Mouse (Mus musculus) neural tube, embryonic 12.5 days (tissue): Measurements from ENCODE around the gene Tnfsf14. TPM values are rescaled to one million over a fixed set of nuclear protein-coding genes. Genes with fewer than 3 reads are reported as not detected.

ENCODE experiments used
- ATAC-seq: fragments of 200-750 bp; cut with Nextera tagmentation; 2 replicates; pipeline ENCODE4 v1.8.0; 2017; ENCODE audit warnings: low read depth, mild to moderate bottlenecking, moderate TSS enrichment, moderate library complexity; ENCODE audit not compliant: low FRiP score
- H3K27ac ChIP-seq: fragments of 300-500 bp; sonication (generic); 2 replicates; pipeline ENCODE4 v1.5.1; 2016
- H3K27me3 ChIP-seq: fragments of 300-500 bp; sonication (generic); replicated peaks from 2 replicates; pipeline ENCODE4 v1.6.1; 2016; ENCODE audit warnings: mild to moderate bottlenecking
- H3K36me3 ChIP-seq: fragments of 300-500 bp; sonication (generic); 2 replicates; pipeline ENCODE4 v1.6.1; 2016; ENCODE audit warnings: mild to moderate bottlenecking
- H3K4me1 ChIP-seq: fragments of 300-500 bp; sonication (generic); 2 replicates; pipeline ENCODE4 v1.6.1; 2016
- H3K4me2 ChIP-seq: fragments of 300-500 bp; sonication (generic); replicated peaks from 2 replicates; pipeline ENCODE4 v1.6.1; 2016; ENCODE audit warnings: mild to moderate bottlenecking
- H3K4me3 ChIP-seq: fragments of 300-500 bp; sonication (generic); 2 replicates; pipeline ENCODE4 v1.5.1; 2016
- H3K9ac ChIP-seq: fragments of 300-500 bp; sonication (generic); 2 replicates; pipeline ENCODE4 v1.6.1; 2016; ENCODE audit warnings: mild to moderate bottlenecking
- H3K9me3 ChIP-seq: fragments of 300-500 bp; sonication (generic); 2 replicates; pipeline ENCODE4 v1.6.1; 2016; ENCODE audit warnings: mild to moderate bottlenecking
- WGBS: fragments of 180-500 bp; shearing (Covaris S2); methylation state at CpG from one replicate; pipeline ENCODE4 v1.1.7; 2016; 5-methylcytosine and 5-hydroxymethylcytosine counted together
- microRNA-seq: library from miRNA; unstranded; fragments of <30 nt; microRNA quantifications from one replicate; pipeline ENCODE4, GENCODE M21; 2017
- polyA plus RNA-seq: library from polyadenylated mRNA; unstranded; fragments of >200 nt; fragmentation: Nextera tagmentation; extraction: Ambion mirVana; gene quantifications from 2 replicates; pipeline ENCODE4 v1.2.1, GENCODE M21; 2016

Gene Tnfsf14
- polyA plus RNA-seq, 1 experiment from 2014 or later = 0.10 TPM

GRCm38 (mm10) chr17:57148994-57149803, 44.8 kb downstream of the Tnfsf14 start, which contains the start of gene Cd70:
Gene Cd70, minus strand, starts transcription at chr17:57149777.
- peaks cover 32% of the 10 kb centered on the region; the same call in 1 of the 2 replicates for H3K27me3 ChIP-seq
- ATAC-seq = no peak; the same call in 1 of the 2 replicates
- peak within 1 kb of the TSS; percentile 63 for H3K4me2 ChIP-seq
- 0 out of 2 replicates have a peak within 1 kb of the TSS, but pooled peaks have one; percentile 29 for H3K9ac ChIP-seq
- peaks cover 5% of the 10 kb centered on the region for H3K4me1 ChIP-seq
- H3K9me3 ChIP-seq = no peaks in the 10 kb centered on the region
- H3K36me3 ChIP-seq = no peaks in the 10 kb centered on the region
- 3% methylated on average over 39 of the region's 39 CpGs for WGBS
- no peak within 1 kb of the TSS for H3K27ac ChIP-seq
- peak within 1 kb of the TSS; percentile 27 for H3K4me3 ChIP-seq

- WGBS = 60% methylated on average over 4 of the region's 4 CpGs
- no peaks in the 10 kb centered on the region for H3K9me3 ChIP-seq
- H3K36me3 ChIP-seq = no peaks in the 10 kb centered on the region
- peaks cover 5% of the 10 kb centered on the region for H3K4me1 ChIP-seq
- no peak for ATAC-seq
- H3K4me2 ChIP-seq = no peak overlapping the region
- peaks cover 32% of the 10 kb centered on the region; the same call in 1 of the 2 replicates for H3K27me3 ChIP-seq
- no peak overlapping the region for H3K27ac ChIP-seq
- H3K9ac ChIP-seq = no peak overlapping the region
- H3K4me3 ChIP-seq = no peak overlapping the region
Measured at GRCm38 (mm10) chr17:57148343-57148742, 45.6 kb downstream of the Tnfsf14 start.

- Histone ChIP-seq H3K27ac (no peak overlapping the region), H3K36me3 (no peaks in the 10 kb centered on the region), H3K9ac (no peak overlapping the region), H3K4me3 (no peak overlapping the region), H3K4me1 (peaks cover 5% of the 10 kb centered on the region), H3K9me3 (no peaks in the 10 kb centered on the region), H3K4me2 (no peak overlapping the region), H3K27me3 (peaks cover 25% of the 10 kb centered on the region; the same call in 1 of the 2 replicates)
- no peak for ATAC-seq
- 72% methylated on average over 1 of the region's 1 CpGs for WGBS
Measured at GRCm38 (mm10) chr17:57145115-57145514, 48.9 kb downstream of the Tnfsf14 start.

- H3K27me3 ChIP-seq = peaks cover 10% of the 10 kb centered on the region; the same call in 1 of the 2 replicates
- no peak overlapping the region for H3K4me2 ChIP-seq
- no peak overlapping the region for H3K4me3 ChIP-seq
- no peak for ATAC-seq
- WGBS = 88% methylated on average over 3 of the region's 3 CpGs
- H3K9ac ChIP-seq = no peak overlapping the region
- no peaks in the 10 kb centered on the region for H3K4me1 ChIP-seq
- no peaks in the 10 kb centered on the region for H3K36me3 ChIP-seq
- no peaks in the 10 kb centered on the region for H3K9me3 ChIP-seq
- H3K27ac ChIP-seq = no peak overlapping the region
Measured at GRCm38 (mm10) chr17:57143704-57144103, 50.3 kb downstream of the Tnfsf14 start.

GRCm38 (mm10) chr17:57139708-57140107, 54.3 kb downstream of the Tnfsf14 start:
- Histone ChIP-seq H3K27me3 (0 out of 2 replicates have a peak, but pooled peaks cover 3% of the 10 kb centered on the region), H3K9me3 (no peaks in the 10 kb centered on the region), H3K4me1 (no peaks in the 10 kb centered on the region), H3K4me2 (no peak overlapping the region), H3K4me3 (no peak overlapping the region), H3K36me3 (no peaks in the 10 kb centered on the region), H3K27ac (no peak overlapping the region), H3K9ac (no peak overlapping the region)
- ATAC-seq = no peak
- 89% methylated on average over 3 of the region's 3 CpGs for WGBS

Small RNAs within 50 kb of the gene (microRNA-seq; reads per million reads assigned to microRNA genes)
- not detected for gene Mir6978

Other genes with a start within 250 kb of the Tnfsf14 start
- not detected in 2 replicates for gene Acer1, start 212.1 kb downstream of the Tnfsf14 start, polyA plus RNA-seq
- gene Clpp, start 203.9 kb downstream of the Tnfsf14 start, polyA plus RNA-seq = 134 and 152 TPM in 2 replicates
- 38.0 and 38.2 TPM in 2 replicates for gene Alkbh7, start 196.8 kb downstream of the Tnfsf14 start, polyA plus RNA-seq
- gene Pspn, start 194.2 kb downstream of the Tnfsf14 start, polyA plus RNA-seq = not detected in 2 replicates
- gene Gtf2f1, start 182.9 kb downstream of the Tnfsf14 start, polyA plus RNA-seq = 71.2 and 76.7 TPM in 2 replicates
- 0.28 and 0.33 TPM in 2 replicates for gene Gm17949, start 182.7 kb downstream of the Tnfsf14 start, polyA plus RNA-seq
- 53.1 and 55.8 TPM in 2 replicates for gene Khsrp, start 162.7 kb downstream of the Tnfsf14 start, polyA plus RNA-seq
- 0.25 TPM in 1 of 2 replicates, not detected in the other for gene Slc25a41, start 152.5 kb downstream of the Tnfsf14 start, polyA plus RNA-seq
- 1.1 and 1.2 TPM in 2 replicates for gene Crb3, start 135.1 kb downstream of the Tnfsf14 start, polyA plus RNA-seq
- 19.4 and 19.9 TPM in 2 replicates for gene Slc25a23, start 134.3 kb downstream of the Tnfsf14 start, polyA plus RNA-seq
- gene Dennd1c, start 115.7 kb downstream of the Tnfsf14 start, polyA plus RNA-seq = 4.3 and 4.5 TPM in 2 replicates
- 228 and 271 TPM in 2 replicates for gene Tubb4a, start 106.4 kb downstream of the Tnfsf14 start, polyA plus RNA-seq
- gene Tnfsf9, start 88.9 kb downstream of the Tnfsf14 start, polyA plus RNA-seq = 5.8 TPM in 2 replicates
- gene Cd70, start 44.4 kb downstream of the Tnfsf14 start, polyA plus RNA-seq = 0.24 TPM in 1 of 2 replicates, not detected in the other
- gene C3, start 34.0 kb upstream of the Tnfsf14 start, polyA plus RNA-seq = 0.68 and 0.97 TPM in 2 replicates
- 24.2 and 24.3 TPM in 2 replicates for gene Gpr108, start 54.3 kb upstream of the Tnfsf14 start, polyA plus RNA-seq
- 19.7 and 20.6 TPM in 2 replicates for gene Trip10, start 55.3 kb upstream of the Tnfsf14 start, polyA plus RNA-seq
- 1.8 and 2.0 TPM in 2 replicates for gene Vav1, start 84.9 kb upstream of the Tnfsf14 start, polyA plus RNA-seq
- 3.5 and 4.0 TPM in 2 replicates for gene Adgre1, start 164.5 kb upstream of the Tnfsf14 start, polyA plus RNA-seq